Mouse (Mus musculus) myocyte (in vitro differentiated cells): ENCODE measurements around the gene Pcdh7. TPM values are rescaled to one million over a fixed set of nuclear protein-coding genes. Genes with fewer than 3 reads are reported as not detected.
A peak's percentile ranks its signal among the peaks of the same experiment; 100 is the strongest.

Experiments used
- H3K27me3 ChIP-seq: one replicate; pipeline ENCODE4 v1.6.1; 2011; ENCODE audit not compliant: control insufficient read depth, insufficient read depth, insufficient read length
- H3K36me3 ChIP-seq: one replicate; pipeline ENCODE4 v1.6.1; 2011; ENCODE audit not compliant: control insufficient read depth, insufficient read depth
- H3K4me2 ChIP-seq: one replicate; pipeline ENCODE4 v1.6.1; 2011; ENCODE audit warnings: low read depth, control low read depth
- H3K4me3 ChIP-seq: one replicate; pipeline ENCODE4 v1.5.1; 2011; ENCODE audit warnings: mild to moderate bottlenecking, control low read depth, moderate library complexity
- H3K79me2 ChIP-seq: one replicate; pipeline ENCODE4 v1.6.1; 2011; ENCODE audit not compliant: control insufficient read depth, insufficient read depth
- H3ac ChIP-seq: one replicate; pipeline ENCODE4 v1.6.1; 2011; ENCODE audit not compliant: control insufficient read depth, insufficient read length
- CEBPB ChIP-seq: IDR thresholded peaks from 2 replicates; pipeline ENCODE4 v1.6.1; 2011; ENCODE audit warnings: mild to moderate bottlenecking, moderate library complexity; ENCODE audit not compliant: poor library complexity, insufficient read depth, severe bottlenecking
- E2F4 ChIP-seq: IDR thresholded peaks from one replicate; pipeline ENCODE4 v1.6.1; 2011; ENCODE audit warnings: mild to moderate bottlenecking, control low read depth, moderate library complexity; ENCODE audit not compliant: insufficient read depth
- MAX ChIP-seq: IDR thresholded peaks from one replicate; pipeline ENCODE4 v1.6.1; 2011; ENCODE audit warnings: low read depth, mild to moderate bottlenecking, control low read depth
- MYOD1 ChIP-seq, 3 experiments: IDR thresholded peaks; one replicate each; pipeline ENCODE4 v1.6.1; 2011; ENCODE audit warnings: control low read depth in 2 of 3, low read depth in 2 of 3, mild to moderate bottlenecking in 2 of 3, moderate library complexity in 1 of 3; ENCODE audit not compliant: insufficient read length in 2 of 3, control insufficient read depth in 1 of 3
- MYOG ChIP-seq, 3 experiments: IDR thresholded peaks; one replicate each; pipeline ENCODE4 v1.6.1; 2011; ENCODE audit warnings: control low read depth in 2 of 3, low read depth in 2 of 3, mild to moderate bottlenecking in 2 of 3; ENCODE audit not compliant: insufficient read length in 2 of 3, control insufficient read depth in 1 of 3, insufficient read depth in 1 of 3
- POLR2A ChIP-seq: IDR thresholded peaks from one replicate; pipeline ENCODE4 v1.6.1; 2011; ENCODE audit warnings: low read depth, mild to moderate bottlenecking, control low read depth, moderate library complexity; ENCODE audit not compliant: insufficient read length
- POLR2AphosphoS2 ChIP-seq: IDR thresholded peaks from one replicate; pipeline ENCODE4 v1.6.1; 2011; ENCODE audit warnings: low read depth, control low read depth; ENCODE audit not compliant: insufficient read length
- REST ChIP-seq: IDR thresholded peaks from one replicate; pipeline ENCODE4 v1.6.1; 2011; ENCODE audit warnings: mild to moderate bottlenecking, control low read depth, moderate library complexity; ENCODE audit not compliant: insufficient read depth, insufficient read length
- SRF ChIP-seq: IDR thresholded peaks from one replicate; pipeline ENCODE4 v1.6.1; 2011; ENCODE audit warnings: low read depth; ENCODE audit not compliant: control insufficient read depth, insufficient read length
- TCF12 ChIP-seq: IDR thresholded peaks from one replicate; pipeline ENCODE4 v1.6.1; 2011; ENCODE audit warnings: mild to moderate bottlenecking, control low read depth; ENCODE audit not compliant: poor library complexity, insufficient read depth, severe bottlenecking
- TCF3 ChIP-seq: IDR thresholded peaks from one replicate; pipeline ENCODE4 v1.6.1; 2011; ENCODE audit warnings: low read depth, control low read depth; ENCODE audit not compliant: insufficient read length
- USF1 ChIP-seq: IDR thresholded peaks from one replicate; pipeline ENCODE4 v1.6.1; 2011; ENCODE audit warnings: low read depth, mild to moderate bottlenecking, control low read depth, moderate library complexity
- polyA plus RNA-seq: library from polyadenylated mRNA; unstranded; fragments of >200 nt; fragmentation: generic; extraction: Trizol; gene quantifications from one replicate; pipeline ENCODE4 v1.2.1, GENCODE M21; 2012; ENCODE audit warnings: missing spikeins

Pcdh7 gene
- polyA plus RNA-seq, 1 experiment: 16.0 TPM

DNA sequence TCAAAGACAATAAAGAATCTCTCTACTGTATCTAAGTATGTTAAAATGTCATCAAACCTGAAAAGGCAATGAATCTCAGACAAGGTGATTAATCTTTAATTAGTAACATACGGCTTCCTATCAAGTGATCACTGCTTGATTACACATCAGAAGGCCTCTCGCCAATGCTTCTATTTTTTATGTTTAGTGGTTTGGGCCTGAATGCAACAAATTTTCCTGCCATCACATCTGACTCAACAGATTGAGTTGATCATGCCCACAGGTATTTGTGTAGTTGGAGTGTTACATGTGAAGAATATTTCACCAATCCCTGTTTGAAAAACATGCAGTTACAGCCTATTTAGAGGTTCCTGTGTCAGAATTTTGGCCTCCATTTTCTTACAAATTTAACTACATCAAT, 225.8 kb downstream of the Pcdh7 start:
- TF ChIP-seq TCF12: no peak
- TF ChIP-seq TCF3: no peak
- TF ChIP-seq MAX: no peak
- TF ChIP-seq POLR2A: no peak
- no peak for TF ChIP-seq MYOD1 (IDR thresholded peaks at IDR 0.05; ENCODE audit: control insufficient read depth in 1 of 3, insufficient read length in 2 of 3, low read depth in 2 of 3)
- TF ChIP-seq MYOG (IDR thresholded peaks at IDR 0.05; ENCODE audit: control insufficient read depth in 1 of 3, insufficient read depth in 1 of 3, insufficient read length in 2 of 3, low read depth in 2 of 3): no peak
- no peak for TF ChIP-seq REST
- TF ChIP-seq USF1: no peak
- TF ChIP-seq SRF: no peak
- no peak for TF ChIP-seq CEBPB
- TF ChIP-seq POLR2AphosphoS2: no peak
- TF ChIP-seq E2F4: no peak
- H3K36me3 ChIP-seq: no peaks in the 10 kb centered on the region
- no peak overlapping the region for H3ac ChIP-seq
- no peaks in the 10 kb centered on the region for H3K27me3 ChIP-seq
- H3K79me2 ChIP-seq: no peaks in the 10 kb centered on the region
- no peak overlapping the region for H3K4me2 ChIP-seq
- H3K4me3 ChIP-seq: no peak overlapping the region

DNA sequence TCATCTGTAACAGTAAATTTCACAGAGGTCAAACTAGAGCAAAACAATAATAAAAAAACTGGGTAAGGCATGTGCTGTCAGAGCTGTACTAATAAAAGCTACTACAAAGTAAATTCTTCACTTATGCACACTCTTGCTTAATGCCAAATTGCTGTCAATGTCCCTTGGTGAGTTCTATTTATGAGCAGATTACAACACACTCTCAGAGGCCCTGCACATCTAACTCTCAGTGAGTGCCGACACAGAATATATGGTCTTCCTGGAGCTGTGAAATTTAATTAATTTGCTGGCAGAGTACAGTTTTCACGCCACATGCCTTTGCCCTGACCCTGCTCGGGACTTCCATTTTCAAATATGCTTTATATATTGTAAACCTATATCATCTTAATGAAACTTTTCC, 227.7 kb downstream of the Pcdh7 start:
- no peak overlapping the region for H3K4me2 ChIP-seq
- TF ChIP-seq E2F4 (no peak), CEBPB (0 out of 2 replicates have a peak, but pooled peaks have one; percentile 37)

DNA sequence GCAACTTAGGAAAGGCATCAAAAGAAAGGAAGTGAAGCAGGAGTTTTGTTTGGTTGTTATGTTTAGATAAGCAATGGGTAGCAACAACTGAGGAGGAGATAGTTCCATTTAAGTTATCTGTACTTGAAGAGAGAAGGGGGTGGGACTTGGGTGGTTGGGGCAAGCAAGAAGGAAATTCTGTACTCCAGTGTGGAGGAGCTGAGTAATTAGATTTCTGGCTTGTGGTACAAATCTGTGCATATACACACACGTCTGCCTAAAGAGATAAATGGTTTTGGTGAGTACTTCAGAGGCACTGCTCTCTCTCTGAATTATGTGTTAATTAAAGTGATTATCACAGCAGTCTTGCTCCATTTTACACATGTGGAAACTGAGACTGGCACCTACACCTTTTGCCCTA, 241.6 kb downstream of the Pcdh7 start:
- H3K4me2 ChIP-seq: no peak overlapping the region
- H3ac ChIP-seq: no peak overlapping the region
- no peaks in the 10 kb centered on the region for H3K27me3 ChIP-seq
- H3K4me3 ChIP-seq: no peak overlapping the region
- H3K36me3 ChIP-seq: no peaks in the 10 kb centered on the region
- TF ChIP-seq CEBPB (no peak), POLR2AphosphoS2 (no peak), MAX (no peak), TCF12 (no peak)
- no peaks in the 10 kb centered on the region for H3K79me2 ChIP-seq

More for the DNA sequence above, 227.7 kb downstream of the Pcdh7 start:
- Histone ChIP-seq H3K79me2 (no peaks in the 10 kb centered on the region), H3K4me3 (no peak overlapping the region), H3ac (no peak overlapping the region), H3K36me3 (no peaks in the 10 kb centered on the region), H3K27me3 (no peaks in the 10 kb centered on the region)

DNA sequence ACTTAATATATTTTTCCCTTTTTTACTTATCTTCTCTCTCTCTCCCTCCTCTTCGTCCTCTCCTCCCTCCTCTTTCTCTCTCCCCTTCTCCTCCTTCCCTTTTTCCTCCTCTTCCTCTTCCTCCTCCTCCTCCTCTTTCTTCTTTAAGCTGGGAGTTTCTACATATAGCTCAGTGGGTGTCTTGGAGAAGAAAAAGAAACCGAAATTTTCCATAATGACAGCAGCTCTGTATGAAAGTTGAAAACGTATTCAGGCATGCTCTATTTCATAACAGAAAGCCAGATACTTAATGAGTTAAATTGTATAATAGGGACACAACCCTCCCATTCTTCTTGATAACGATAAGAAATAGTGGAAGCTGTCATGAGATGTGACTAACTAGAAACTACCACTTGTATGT, 246.0 kb downstream of the Pcdh7 start:
- TF ChIP-seq E2F4: no peak
- TF ChIP-seq TCF3: no peak

DNA sequence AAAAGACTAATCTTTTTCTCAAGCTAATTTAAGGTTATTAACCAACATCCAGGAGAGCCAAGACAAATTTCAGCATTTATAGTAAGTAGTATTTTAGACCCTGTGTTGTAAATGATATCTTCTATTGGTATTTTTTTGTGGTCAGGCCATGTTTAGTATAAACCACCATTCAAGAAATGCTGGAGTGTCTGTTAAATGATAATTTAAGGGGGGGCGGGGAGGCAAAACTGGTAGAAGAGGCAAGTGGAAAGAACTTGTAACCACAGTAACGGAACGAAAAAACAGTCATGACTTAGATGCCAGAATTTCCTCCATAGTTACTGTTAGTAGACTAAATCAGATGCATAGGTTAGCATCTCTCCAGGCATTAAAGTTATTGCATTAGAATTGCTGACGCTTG, 246.4 kb downstream of the Pcdh7 start:
- Histone ChIP-seq H3K79me2 (no peaks in the 10 kb centered on the region), H3K27me3 (no peaks in the 10 kb centered on the region), H3K4me2 (no peak overlapping the region), H3ac (no peak overlapping the region), H3K4me3 (no peak overlapping the region), H3K36me3 (no peaks in the 10 kb centered on the region)
- TF ChIP-seq MYOD1 (IDR thresholded peaks at IDR 0.05; ENCODE audit: control insufficient read depth in 1 of 3, insufficient read length in 2 of 3, low read depth in 2 of 3): no peak
- TF ChIP-seq POLR2AphosphoS2: no peak
- TF ChIP-seq CEBPB: no peak

More for the DNA sequence above, 246.0 kb downstream of the Pcdh7 start:
- H3K36me3 ChIP-seq: no peaks in the 10 kb centered on the region
- H3K27me3 ChIP-seq: no peaks in the 10 kb centered on the region
- H3K79me2 ChIP-seq: no peaks in the 10 kb centered on the region
- H3ac ChIP-seq: no peak overlapping the region
- H3K4me3 ChIP-seq: no peak overlapping the region
- H3K4me2 ChIP-seq: no peak overlapping the region

DNA sequence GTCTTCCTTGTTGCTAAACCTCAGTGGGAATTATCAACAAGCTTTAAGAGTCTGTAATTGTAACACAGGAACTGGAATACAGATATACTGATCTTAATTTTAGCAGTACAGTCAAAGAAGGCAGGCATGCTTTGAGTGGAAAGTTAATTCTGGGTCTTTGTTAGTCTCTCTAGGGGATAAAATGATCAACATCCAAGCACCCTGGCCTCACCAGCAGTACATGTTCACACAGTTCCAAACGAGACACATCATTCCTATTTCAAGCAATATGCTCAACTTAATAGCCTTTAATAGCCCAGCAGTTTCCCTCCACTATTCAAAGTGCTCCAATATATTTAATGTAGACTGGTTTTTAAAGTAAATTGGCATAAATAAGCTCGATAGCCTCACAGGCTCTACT, 275.8 kb downstream of the Pcdh7 start:
- TF ChIP-seq MYOG (IDR thresholded peaks at IDR 0.05; ENCODE audit: control insufficient read depth in 1 of 3, insufficient read depth in 1 of 3, insufficient read length in 2 of 3, low read depth in 2 of 3): no peak
- no peak for TF ChIP-seq MAX
- no peak for TF ChIP-seq MYOD1 (IDR thresholded peaks at IDR 0.05; ENCODE audit: control insufficient read depth in 1 of 3, insufficient read length in 2 of 3, low read depth in 2 of 3)
- TF ChIP-seq POLR2AphosphoS2: no peak
- no peak for TF ChIP-seq REST
- no peak for TF ChIP-seq E2F4
- TF ChIP-seq SRF: no peak
- TF ChIP-seq POLR2A: no peak
- no peak for TF ChIP-seq USF1
- TF ChIP-seq TCF12: no peak
- no peak for TF ChIP-seq CEBPB
- no peak for TF ChIP-seq TCF3
- Histone ChIP-seq H3K79me2 (no peaks in the 10 kb centered on the region), H3K4me2 (no peak overlapping the region)

More for the DNA sequence above, 275.8 kb downstream of the Pcdh7 start:
- no peaks in the 10 kb centered on the region for H3K27me3 ChIP-seq
- no peaks in the 10 kb centered on the region for H3K36me3 ChIP-seq
- no peak overlapping the region for H3K4me3 ChIP-seq
- no peak overlapping the region for H3ac ChIP-seq
